Mouse (Mus musculus): ENCODE measurements around the gene Taf4. TPM values are rescaled to one million over a fixed set of nuclear protein-coding genes. Genes with fewer than 3 reads are reported as not detected.
A peak's percentile ranks its signal among the peaks of the same experiment; 100 is the strongest.

Gene Taf4
- total RNA-seq, 2 experiments from 2014 or later, result 51.6 to 117 TPM

GRCm38 (mm10) chr2:179947607-179948006 lies 28.8 kb downstream of the Taf4 start:
- ATAC-seq (replicated peaks; ENCODE audit: low FRiP score, poor library complexity, severe bottlenecking), result no peak

GRCm38 (mm10) chr2:179946496-179946895 lies 29.9 kb downstream of the Taf4 start:
- ATAC-seq (replicated peaks; ENCODE audit: low FRiP score, poor library complexity, severe bottlenecking), result no peak

- ATAC-seq (replicated peaks; ENCODE audit: low FRiP score, poor library complexity, severe bottlenecking), result no peak
These were observed 31.4 kb downstream of the Taf4 start for GRCm38 (mm10) chr2:179945051-179945450.

GRCm38 (mm10) chr2:179941696-179942095 lies 34.8 kb downstream of the Taf4 start:
- no peak for ATAC-seq (replicated peaks; ENCODE audit: low FRiP score, poor library complexity, severe bottlenecking)

GRCm38 (mm10) chr2:179937091-179937490 lies 39.4 kb downstream of the Taf4 start:
- no peak for ATAC-seq (replicated peaks; ENCODE audit: low FRiP score, poor library complexity, severe bottlenecking)

- no peak for ATAC-seq (replicated peaks; ENCODE audit: low FRiP score, poor library complexity, severe bottlenecking)
These were observed 42.3 kb downstream of the Taf4 start for GRCm38 (mm10) chr2:179934165-179934564.

GRCm38 (mm10) chr2:179931741-179932140 lies 44.7 kb downstream of the Taf4 start:
- ATAC-seq (replicated peaks; ENCODE audit: low FRiP score, poor library complexity, severe bottlenecking), result no peak

- no peak for ATAC-seq (replicated peaks; ENCODE audit: low FRiP score, poor library complexity, severe bottlenecking)
These were observed 47.3 kb downstream of the Taf4 start for GRCm38 (mm10) chr2:179929166-179929565.

- ATAC-seq (replicated peaks; ENCODE audit: low FRiP score, poor library complexity, severe bottlenecking), result no peak
These were observed 52.4 kb downstream of the Taf4 start for GRCm38 (mm10) chr2:179924038-179924437.

GRCm38 (mm10) chr2:179921021-179921653 lies 55.3 kb downstream of the Taf4 start:
- no peak for ATAC-seq (replicated peaks; ENCODE audit: low FRiP score, poor library complexity, severe bottlenecking)

- ATAC-seq (replicated peaks; ENCODE audit: low FRiP score, poor library complexity, severe bottlenecking), result no peak
These were observed 56.4 kb downstream of the Taf4 start for GRCm38 (mm10) chr2:179920042-179920441.

GRCm38 (mm10) chr2:179916877-179917673 lies 59.4 kb downstream of the Taf4 start:
- ATAC-seq (replicated peaks; ENCODE audit: low FRiP score, poor library complexity, severe bottlenecking), result peak; percentile 64; the same call in 1 of the 2 replicates

GRCm38 (mm10) chr2:179914246-179914645 lies 62.2 kb downstream of the Taf4 start:
- no peak for ATAC-seq (replicated peaks; ENCODE audit: low FRiP score, poor library complexity, severe bottlenecking)

- no peak for ATAC-seq (replicated peaks; ENCODE audit: low FRiP score, poor library complexity, severe bottlenecking)
These were observed 63.1 kb downstream of the Taf4 start for GRCm38 (mm10) chr2:179913349-179913748.

GRCm38 (mm10) chr2:179912911-179913310 lies 63.5 kb downstream of the Taf4 start:
- ATAC-seq (replicated peaks; ENCODE audit: low FRiP score, poor library complexity, severe bottlenecking), result no peak

GRCm38 (mm10) chr2:179896949-179897348 lies 79.5 kb downstream of the Taf4 start:
- ATAC-seq (replicated peaks; ENCODE audit: low FRiP score, poor library complexity, severe bottlenecking), result no peak

GRCm38 (mm10) chr2:179891048-179891447 lies 85.4 kb downstream of the Taf4 start:
- no peak for ATAC-seq (replicated peaks; ENCODE audit: low FRiP score, poor library complexity, severe bottlenecking)

- ATAC-seq (replicated peaks; ENCODE audit: low FRiP score, poor library complexity, severe bottlenecking), result no peak
These were observed 91.9 kb downstream of the Taf4 start for GRCm38 (mm10) chr2:179884561-179884960.

GRCm38 (mm10) chr2:179877551-179878215 lies 98.8 kb downstream of the Taf4 start:
- ATAC-seq (replicated peaks; ENCODE audit: low FRiP score, poor library complexity, severe bottlenecking), result no peak

- ATAC-seq (replicated peaks; ENCODE audit: low FRiP score, poor library complexity, severe bottlenecking), result 0 out of 2 replicates have a peak, but pooled peaks have one; percentile 49
These were observed 101.3 kb downstream of the Taf4 start for GRCm38 (mm10) chr2:179875147-179875546.

GRCm38 (mm10) chr2:179873315-179873714 lies 103.1 kb downstream of the Taf4 start:
- ATAC-seq (replicated peaks; ENCODE audit: low FRiP score, poor library complexity, severe bottlenecking), result no peak
